Mouse (Mus musculus): Measurements from ENCODE around the gene Arl2bp.

- TF ChIP-seq CTCF (IDR thresholded peaks at IDR 0.05; ENCODE audit: borderline replicate concordance, insufficient read depth, low read depth, low read length) (no peak), POLR2A (IDR thresholded peaks at IDR 0.05; ENCODE audit: borderline replicate concordance, insufficient read depth, low read length) (no peak)
These were observed 20.2 kb upstream of the Arl2bp start for GRCm38 (mm10) chr8:94646165-94646564.
